Mouse (Mus musculus) adrenal gland, postnatal 25 days (tissue): Measurements from ENCODE around the gene Dgat2. TPM values are rescaled to one million over a fixed set of nuclear protein-coding genes. Genes with fewer than 3 reads are reported as not detected.

Experiments used
- DNase-seq: peaks from one replicate; pipeline ENCODE4 v3.0.0; 2021; ENCODE audit warnings: mixed read lengths
- total RNA-seq: library from RNA; stranded (reverse); gene quantifications from 2 replicates; pipeline ENCODE4 v1.2.3, GENCODE M21; 2021

Dgat2 gene
- total RNA-seq, 1 experiment from 2014 or later, result 725 TPM

DNA sequence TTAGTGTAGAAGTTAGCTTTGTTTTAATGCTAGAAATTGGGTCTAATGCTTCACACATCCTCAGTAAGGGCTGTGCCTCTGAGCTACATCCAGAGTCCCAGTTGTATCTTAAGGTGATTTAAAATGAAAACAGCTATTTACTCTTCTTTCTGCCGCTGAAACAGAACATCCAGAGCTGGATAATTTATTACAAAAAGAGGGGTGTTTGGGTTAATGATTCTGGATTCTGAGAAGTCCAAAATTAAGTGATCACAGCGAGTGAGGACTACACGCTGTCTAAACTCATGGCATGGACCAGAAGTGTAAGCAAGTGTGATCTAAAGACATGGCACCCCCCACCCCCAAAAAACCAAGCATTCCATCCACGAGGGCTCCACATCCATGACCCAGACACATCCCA, 11.4 kb upstream of the Dgat2 start:
- no peak for DNase-seq

DNA sequence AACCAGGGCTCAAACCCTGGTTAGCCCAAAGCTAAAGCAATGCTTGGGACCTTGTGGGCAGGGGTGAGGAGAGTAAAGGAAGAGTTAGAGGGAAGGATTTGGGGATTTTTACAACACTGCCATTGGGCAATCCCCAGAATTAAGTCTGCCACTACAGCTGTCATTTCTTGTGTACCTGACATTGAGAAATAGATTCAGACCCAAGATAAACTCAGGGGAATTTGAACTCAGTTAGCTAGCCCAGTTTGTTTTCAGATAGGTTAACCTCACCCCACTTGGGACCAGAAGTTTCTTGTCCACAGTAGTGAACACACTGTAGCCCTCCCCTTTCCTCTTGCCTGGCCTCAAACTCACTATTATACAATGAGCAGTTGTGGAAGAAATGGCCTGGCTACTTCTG, 8.9 kb upstream of the Dgat2 start:
- DNase-seq, result no peak

DNA sequence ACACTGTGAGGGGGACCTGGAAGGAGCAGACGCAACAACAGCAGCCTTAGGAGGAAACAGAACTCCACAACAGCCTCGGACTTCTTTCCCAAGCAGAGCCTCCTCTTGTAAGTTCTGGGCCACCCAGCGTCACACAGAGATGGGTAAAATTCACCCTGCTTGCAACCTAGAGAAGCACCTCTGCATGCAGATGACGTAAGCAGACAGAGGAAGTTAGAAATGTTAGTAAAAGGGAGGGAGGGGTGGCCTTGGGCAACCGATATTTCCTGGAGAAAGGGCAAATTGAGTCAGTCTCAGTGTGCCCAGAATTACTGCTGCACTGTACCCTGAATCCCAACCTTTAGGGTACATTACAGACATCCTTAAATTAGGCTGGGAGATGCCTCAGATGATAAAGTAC, 7.4 kb upstream of the Dgat2 start:
- no peak for DNase-seq

DNA sequence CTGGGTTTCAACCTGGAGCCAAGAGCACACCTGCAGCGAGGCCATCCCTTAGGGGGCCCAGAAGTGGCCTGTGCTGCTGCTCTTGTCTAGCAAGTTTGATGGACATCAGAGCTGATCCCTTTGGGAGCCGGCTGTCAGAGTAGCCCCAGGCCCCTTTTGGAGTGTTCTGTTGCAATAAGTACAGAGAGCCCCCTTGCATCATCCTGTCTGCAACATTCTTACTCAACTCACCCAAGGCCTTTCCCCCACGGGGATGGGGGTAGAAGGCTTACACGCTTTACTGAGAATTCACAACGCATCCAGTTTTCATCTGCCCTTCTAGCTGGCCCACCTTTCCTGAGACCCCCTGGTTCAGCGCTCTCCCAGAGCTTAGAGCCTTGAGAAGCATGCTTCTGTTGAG, 6.1 kb upstream of the Dgat2 start:
- no peak for DNase-seq

DNA sequence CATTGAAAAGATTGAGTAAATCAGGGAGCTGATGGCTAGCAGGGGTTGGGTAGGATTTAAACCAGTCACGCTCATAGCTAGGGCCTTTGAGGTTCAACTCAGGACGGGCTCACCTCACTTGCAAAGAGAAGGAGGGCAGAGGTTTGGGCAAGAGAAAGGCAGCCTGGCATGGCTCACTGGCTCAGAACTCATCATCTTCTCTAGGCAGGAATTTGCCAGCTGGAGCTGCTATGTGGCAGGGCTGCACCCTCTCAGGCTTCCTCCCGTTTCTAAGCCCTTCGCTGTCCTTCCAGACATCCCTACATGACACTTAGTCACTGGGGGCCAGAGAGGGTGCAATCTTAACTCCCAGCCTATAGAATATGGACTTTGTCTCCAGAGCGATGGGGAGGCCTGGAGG, 4.9 kb upstream of the Dgat2 start:
- no peak for DNase-seq

DNA sequence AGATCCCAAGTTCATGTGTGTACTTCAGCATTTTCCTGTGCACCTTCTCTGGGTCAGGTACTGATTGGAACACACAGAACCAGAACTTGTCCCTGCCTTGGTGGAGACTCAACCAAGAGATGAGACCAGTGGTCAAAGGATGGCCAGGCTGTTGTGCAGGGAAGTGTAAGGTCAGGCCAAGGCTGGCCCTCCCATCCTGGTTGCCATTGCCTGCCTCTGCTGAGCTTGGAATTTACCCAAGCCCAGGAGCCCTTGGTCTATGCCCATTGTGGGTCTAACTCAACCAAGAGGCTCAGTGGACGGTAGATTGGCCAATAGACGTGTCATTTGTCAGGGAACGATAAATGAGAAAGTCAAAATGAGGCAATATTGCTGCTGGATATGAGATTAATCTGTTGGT, 2.9 kb upstream of the Dgat2 start:
- no peak for DNase-seq

DNA sequence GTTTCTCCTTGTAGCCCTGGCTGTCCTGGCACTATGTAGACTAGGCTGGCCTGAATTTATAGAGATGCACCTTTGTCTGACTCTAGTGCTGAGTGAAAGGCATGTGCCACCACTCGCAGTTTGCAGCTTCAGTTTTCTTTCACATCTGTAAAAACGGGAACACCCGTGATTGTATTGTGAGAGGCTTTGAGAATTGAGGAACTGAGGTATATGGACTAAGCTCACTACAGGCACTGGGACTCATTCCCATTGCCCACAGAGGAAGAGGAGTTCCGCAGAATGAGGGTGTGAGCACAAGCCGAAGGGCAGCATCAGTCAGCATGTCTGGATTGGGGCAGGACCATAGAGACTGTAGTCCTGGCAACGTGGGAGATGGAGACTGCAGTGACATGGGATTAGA, 1.2 kb upstream of the Dgat2 start:
- DNase-seq, result no peak

DNA sequence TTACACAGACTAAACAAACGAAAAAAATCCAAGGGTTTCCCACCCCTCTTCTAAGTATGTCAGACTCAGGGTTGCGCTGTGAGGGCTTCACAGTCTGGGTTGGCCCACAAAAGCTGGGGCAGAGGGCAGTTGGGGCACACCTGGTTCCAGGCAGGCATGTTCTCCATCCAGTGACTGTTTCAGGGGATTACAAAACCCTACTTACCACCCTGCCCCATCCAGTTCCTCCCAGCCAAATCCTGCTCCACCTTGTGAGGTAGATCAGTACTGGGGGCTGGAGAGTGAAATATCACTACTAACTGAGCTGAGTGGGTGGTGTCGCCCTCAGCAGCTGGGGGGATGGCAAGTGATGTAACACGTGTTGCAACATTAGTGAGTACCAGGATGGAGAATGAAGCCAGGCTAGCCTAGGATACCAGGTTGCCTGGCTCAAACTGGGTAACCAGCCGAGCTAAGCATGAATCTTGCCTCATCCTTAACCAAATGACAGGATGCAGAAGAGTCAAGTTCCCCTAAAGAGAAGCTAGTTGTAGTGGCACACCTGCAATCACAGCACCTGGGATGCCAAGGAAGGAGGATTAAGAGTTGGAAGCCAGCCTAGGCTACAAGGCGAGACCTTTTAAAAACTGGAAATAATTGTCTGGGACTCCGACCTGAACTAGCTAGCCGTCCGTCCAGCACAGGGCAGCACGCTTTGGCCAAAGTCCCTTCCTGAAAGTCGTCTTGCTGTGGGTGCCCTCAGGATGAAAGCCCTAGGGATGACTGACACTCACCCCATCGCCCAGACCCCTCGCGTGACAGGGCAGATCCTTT, 694 bp downstream of the Dgat2 start:
- no peak for DNase-seq

DNA sequence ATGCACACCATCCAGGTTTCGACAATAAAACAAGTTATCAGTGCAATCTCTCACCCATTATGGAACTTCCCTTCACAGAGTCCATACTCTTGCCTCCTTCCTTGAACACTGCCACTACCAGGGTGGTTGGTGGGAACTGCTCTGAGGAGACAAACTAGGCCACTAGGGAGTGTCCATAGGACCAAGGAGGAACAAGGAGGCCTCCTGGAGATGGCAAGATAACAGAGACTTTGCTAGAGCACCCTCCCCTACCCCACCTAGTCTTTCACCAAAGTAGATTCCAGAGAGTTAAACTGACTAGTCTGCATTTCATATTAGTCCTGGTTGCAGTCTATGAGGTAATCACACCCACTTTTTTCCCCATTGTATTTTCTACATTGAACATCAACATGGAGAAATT, 2.4 kb downstream of the Dgat2 start:
- no peak for DNase-seq

DNA sequence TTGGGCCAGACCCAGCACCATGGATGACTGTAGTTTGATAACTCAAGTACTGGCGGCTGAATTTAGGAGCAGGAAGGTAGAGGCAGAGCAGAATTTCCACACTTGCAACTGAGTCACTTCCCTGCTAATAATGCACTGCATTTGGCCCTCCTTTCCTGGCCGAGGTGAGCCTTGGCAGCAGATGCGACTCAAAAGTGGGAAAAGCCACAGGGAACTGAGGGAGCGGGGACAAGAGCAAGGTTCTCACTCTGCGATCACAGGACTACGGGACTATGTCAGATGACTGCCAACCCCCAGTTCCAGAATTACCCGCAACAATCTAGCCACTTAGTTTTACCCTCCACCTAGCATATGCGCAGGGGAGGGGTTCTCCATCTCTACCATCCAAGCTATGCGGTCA, 3.2 kb downstream of the Dgat2 start:
- DNase-seq, result no peak

DNA sequence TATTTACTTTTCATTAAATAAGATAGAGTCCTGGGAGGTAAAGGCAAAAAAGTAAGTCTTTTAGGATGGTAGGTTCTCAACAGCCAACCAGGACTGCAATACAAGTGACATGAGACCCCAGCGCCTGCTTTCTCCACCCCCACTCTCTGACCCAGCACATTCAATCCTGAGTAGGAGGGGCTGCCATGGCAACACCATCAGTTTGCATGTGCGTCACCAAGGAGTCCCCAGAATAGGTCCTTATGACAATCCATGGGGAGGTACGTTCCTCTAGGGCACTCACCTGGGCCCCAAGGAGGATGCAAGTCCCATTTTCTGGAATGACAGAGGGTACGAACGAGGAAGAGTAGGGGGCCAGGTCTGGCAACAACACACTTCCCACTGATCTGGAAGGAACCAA, 5.1 kb downstream of the Dgat2 start:
- DNase-seq, result no peak

DNA sequence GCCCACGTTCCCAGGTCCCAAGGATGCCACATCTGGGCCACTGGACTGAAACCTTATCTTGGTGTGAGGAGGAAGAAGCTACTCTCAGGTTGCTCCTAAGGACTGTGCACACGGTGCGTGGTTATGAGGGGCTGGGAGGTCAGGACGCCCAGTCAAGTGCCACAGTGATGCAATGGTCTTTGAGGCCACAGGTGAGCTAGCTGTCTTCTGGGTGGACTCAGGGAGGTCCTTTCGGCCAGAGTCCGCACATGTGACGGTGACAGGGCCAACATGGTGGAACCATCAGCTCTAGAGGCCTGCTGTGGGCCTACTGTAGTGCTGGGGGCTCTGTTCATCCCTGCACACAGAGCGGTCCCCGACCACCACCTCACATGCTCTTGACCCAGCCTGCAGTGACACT, 6.9 kb downstream of the Dgat2 start:
- DNase-seq, result no peak

DNA sequence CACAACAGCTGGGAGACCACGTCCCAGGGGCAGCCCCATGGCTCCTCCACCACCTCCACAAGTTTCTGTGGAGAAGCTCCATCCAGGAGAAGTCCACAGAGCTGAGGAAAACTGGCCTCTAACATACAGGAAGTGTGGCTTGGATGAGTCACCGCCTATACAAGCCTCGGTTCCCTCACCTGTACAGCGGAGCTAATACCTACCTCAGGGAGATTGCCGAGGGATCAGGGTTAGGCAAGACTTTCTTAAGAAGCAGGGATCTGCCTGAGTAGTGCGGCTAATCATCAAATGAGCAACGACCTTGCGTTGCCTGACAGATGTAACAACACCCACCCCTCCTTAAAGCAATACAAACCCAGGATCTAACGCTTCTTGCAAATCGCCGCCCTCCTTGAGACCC, 7.4 kb downstream of the Dgat2 start:
- no peak for DNase-seq

DNA sequence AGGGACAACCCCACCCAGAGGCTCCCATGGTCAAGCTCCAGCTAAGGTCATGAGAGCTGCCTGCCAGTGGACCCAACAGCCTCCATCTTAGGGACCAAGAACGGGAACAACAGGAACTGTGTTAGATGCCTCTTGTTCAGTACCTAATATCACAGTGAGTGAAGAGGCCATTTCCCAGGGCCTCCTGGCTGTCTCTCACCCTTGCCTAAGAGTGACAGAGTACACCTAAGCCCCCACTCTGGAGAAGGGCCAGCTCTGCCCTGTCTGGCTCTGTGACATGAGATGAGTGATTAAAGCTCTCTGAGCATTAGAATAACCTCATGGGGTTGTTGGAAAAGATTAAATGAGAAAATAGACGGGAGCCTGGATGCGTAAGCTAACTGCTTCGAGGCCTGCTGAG, 8.5 kb downstream of the Dgat2 start:
- no peak for DNase-seq

DNA sequence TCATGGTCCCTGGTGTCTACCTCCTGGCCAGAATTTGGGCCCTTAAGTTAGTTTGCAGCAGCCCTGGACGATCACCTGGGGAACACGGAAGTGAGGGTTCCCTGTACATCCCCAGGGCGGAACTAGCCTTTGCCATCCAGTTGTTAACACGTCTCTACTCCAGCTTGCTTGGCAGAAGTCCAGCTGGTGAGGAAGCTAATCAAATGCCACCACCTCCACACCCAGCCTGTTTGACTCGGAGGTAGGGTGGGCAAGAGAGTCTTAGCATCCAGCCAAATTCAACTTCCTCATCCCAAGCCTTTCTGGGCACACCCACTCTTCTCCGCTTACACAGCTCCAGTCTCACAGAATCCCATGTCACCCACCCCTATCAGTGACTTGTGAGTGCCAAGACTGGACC, 9.6 kb downstream of the Dgat2 start:
- DNase-seq, result no peak

DNA sequence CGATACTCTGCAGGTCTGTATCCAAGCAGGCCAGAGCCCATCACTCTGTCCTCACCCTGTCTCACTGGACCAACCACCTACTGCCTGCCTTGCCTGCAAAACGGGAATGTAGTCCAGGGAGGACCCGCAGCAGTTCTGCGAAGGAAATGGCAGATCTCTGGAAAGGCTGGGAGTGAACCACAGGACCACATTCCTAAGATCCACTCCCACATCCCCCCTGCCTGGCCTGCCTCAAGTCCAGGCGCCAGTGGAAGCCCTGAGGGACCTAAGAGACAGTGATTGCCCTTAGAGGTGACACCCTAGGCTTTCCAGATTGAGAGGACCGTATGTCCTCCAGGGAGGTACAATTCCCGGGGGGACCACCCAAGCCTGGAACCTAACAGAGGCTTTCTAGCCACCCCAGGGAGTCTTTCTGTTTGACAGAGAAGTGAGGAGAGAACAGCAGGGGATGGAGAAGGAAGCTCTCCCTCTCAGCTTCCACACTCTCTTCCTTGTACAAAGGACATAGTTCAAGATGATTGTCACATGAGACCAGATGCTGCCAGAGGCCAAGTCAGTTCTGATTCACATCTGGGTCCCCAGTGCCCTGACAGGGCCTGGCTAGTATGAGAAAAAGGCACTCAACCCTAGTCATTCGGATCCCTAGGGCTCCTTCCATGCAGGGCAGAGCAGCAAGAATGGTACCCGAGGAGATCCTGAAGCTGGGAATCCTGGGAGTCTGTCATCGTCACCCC, 10.6 kb downstream of the Dgat2 start:
- no peak for DNase-seq

DNA sequence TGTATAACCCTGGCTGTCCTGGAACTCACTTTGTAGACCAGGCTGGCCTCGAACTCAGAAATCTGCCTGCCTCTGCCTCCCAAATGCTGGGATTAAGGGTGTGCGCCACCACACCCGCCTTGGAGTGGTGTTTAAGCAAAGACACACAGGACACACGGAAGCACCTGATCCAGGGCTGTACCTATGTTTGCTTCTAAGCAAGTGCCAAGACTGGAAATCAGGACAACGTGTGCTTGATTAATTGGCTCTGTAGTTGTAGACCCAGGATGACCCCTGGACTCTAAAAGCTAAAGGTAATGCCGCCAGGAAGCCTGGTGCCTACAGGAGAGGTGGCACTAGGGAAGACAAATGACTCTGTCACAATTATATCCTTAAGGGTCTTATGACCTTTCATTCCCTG, 12.0 kb downstream of the Dgat2 start:
- no peak for DNase-seq

DNA sequence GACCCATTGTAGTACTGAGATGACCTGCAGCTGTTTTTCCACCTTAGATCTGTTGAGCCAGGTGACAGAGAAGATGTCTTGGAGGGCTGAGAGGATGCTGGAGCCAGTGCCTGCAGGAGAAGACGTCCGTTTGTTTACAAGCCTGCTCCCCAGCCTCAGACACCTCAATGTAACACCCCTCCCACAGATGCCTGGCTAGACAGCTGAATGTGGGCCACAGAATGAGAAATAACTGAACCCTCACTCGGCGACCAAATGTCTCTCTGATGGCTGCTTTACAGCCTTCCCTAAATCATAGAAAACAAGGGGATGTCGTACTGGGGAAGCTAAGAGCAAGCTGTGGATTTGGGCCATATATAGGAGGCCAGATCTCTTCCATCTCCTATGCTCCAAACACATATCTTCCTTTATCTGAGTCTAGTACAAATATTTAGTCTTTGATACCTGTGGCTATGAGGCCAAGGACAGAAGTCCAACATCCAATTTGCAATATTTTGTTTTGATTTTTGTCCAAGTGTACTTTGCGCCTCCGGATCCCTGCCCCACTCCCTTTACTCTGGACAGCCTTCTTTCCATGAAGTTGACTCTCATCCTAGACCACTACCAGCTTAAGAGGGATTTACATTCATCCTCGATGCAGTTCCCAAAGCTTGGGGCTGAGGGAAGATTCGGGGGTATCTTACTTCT, 12.7 kb downstream of the Dgat2 start:
- DNase-seq, result no peak

DNA sequence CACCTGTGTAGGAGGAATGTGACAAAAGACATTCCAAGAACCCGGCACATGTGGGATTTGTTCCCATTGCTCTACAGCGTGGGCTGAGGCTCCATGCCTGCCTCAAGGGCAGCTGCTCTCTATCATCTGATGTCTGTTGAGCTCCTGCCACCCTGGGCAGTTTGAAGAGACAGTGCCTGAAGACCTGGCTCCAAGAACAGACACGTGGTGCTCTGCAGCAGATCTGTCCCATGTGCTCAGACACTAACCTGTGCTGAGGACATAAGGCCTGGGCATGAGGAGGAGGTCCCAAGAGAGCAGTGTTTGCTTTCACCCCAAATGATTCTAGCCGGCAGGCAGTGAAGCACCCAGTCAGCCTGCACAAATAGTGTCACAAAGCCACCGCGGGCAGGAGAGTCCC, 13.8 kb downstream of the Dgat2 start:
- DNase-seq, result no peak

DNA sequence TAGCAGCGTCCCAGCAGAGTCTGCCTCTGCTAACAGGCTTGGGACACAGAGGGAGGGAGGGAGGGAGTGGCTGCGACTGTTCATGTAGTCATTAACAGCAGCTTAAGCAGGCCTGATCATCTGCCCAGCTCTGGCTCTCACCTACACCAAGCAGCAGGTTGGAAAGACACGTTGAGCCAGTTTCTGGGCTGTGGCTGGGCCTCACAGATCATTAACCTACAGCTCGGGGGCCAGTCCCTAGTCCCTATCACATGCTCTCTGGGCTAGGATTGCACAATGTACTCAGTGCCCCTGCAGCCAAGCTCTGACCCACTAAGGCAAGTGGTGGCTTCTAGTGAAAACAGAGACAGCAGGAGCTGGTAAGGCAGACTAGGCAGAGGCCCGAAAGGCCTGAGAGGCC, 14.6 kb downstream of the Dgat2 start:
- DNase-seq, result no peak

DNA sequence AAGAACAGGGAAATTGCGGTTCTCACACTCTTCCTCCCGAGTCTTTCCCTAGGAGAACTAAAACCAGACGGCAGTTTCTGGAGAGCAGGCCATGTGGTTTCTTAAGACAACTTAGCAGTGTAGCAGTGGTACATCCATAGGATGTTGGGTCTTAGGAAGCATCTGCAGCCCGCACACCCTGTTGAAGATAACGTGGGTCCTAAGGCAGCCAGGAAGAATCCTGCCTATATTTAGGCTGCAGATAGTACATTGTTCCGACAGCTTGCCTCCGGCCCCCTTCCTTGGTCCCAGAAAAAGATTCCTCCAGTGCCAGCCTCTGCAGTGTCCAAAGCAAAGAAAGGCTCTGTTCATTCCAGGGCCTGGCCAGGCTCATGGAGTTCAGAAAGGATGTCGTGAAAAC, 16.4 kb downstream of the Dgat2 start:
- DNase-seq, result no peak

DNA sequence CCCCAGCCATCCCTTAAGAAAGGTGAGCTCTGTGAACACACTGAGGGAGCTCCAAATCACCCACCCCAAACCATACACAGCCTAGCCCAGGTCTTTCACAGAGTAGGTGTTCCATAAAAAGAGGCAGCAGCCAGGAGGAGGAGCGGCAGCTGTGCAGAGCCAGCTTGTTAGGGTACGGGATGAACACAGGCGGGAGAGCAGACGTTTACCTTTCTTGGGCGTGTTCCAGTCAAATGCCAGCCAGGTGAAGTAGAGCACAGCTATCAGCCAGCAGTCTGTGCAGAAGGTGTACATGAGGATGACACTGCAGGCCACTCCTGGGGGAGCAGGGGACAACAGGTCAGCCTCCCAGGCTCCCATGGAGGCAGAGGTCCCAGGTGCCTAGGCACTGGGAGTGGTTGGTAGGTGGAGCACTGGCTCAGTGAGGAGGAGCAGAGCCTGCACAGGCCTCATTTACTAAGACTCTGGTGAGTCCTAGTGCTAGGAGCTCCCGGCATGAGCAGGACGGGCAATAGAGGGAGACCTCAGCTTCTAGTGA, 17.6 kb downstream of the Dgat2 start:
- DNase-seq, result no peak

DNA sequence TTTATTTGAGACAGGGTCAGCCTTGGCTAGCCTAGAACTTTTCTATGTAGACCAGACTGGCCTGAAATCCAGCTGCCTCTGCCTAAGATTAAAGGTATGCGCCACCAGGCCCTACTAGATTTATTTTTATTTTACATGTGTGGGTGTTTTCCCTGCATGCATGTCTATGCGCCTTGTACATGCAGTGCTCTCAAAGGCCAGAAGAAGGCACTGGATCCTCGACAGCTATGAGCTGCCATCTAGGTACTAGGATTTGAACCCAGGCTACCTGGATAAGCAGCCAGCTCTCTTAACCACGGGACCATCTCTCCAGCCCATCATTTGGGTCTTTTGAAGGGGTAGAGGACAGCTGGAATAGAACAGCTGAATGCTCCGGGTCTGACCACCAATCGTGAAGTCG, 20.1 kb downstream of the Dgat2 start:
- DNase-seq, result no peak
